Mouse (Mus musculus) small intestine, adult 2 months (tissue): ENCODE measurements around the gene Actr3b.

ENCODE experiments used
- CTCF ChIP-seq: fragments of 200-500 bp; IDR thresholded peaks from 2 replicates; pipeline ENCODE4 v1.5.1; 2012; ENCODE audit warnings: low read depth, mild to moderate bottlenecking, control low read depth, inconsistent platforms, low read length, moderate library complexity, mixed read lengths; ENCODE audit not compliant: insufficient replicate concordance, insufficient read length; ENCODE audit errors: extremely low read depth
- POLR2A ChIP-seq: fragments of 200-500 bp; IDR thresholded peaks from 2 replicates; pipeline ENCODE4 v1.6.1; 2012; ENCODE audit warnings: low read depth, mild to moderate bottlenecking, control low read depth, inconsistent platforms, low read length, moderate library complexity

DNA sequence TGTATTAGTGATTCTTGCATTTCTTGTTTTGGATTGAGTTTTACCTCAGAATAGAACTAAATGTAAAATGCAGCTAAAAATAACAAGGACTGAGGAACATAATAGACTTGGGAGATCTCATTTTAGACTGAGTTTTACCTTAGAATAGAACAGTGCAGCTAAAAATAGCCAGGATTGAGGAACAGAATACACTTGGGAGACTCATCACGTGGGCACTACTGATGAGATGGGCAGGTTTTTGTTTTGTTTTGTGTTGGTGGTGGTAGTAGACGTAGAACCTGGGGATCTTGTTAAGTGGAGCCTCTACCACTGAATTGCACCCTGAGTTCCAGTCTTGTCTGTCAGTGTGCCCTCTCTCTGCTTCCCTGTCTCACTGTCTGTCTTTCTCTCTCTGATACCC is 2.1 kb downstream of the Actr3b start:
- TF ChIP-seq POLR2A (no peak), CTCF (no peak)
